Mouse (Mus musculus): ENCODE measurements at regions not wholly inside any gene's neighbourhood (a gene's known extent, or its start where the extent isn't known, plus 50 kb on each side); places are given as distances from the start of the nearest gene placed in this dataset.
"Not testable (repeated sequence)": the region's sequence is repeated elsewhere in the genome, so short reads cannot be mapped to it uniquely, and the experiment has no call there.

GRCm38 (mm10) chrX:58812824-58813223, 96.3 kb upstream of the 4930550L24Rik start:
- H3K9ac ChIP-seq (ENCODE audit: low read length); H3K4me3 ChIP-seq (ENCODE audit: low read depth, low read length); H3K27me3 ChIP-seq (ENCODE audit: control insufficient read depth, insufficient read depth, low read length); DNase-seq (ENCODE audit: low spot score); H3K27ac ChIP-seq (replicated peaks); H3K4me2 ChIP-seq (replicated peaks; ENCODE audit: low read depth); H3K36me3 ChIP-seq (ENCODE audit: control insufficient read depth, insufficient read depth, low read length); ATAC-seq (ENCODE audit: low FRiP score, low TSS enrichment); H3K4me1 ChIP-seq (replicated peaks; ENCODE audit: control insufficient read depth, insufficient read depth); H3K9me3 ChIP-seq (ENCODE audit: control insufficient read depth, low read length): not testable (repeated sequence)
- WGBS: 31% methylated on average over 1 of the region's 1 CpGs
- peak; percentile 62 for TF ChIP-seq CTCF (IDR thresholded peaks at IDR 0.05; ENCODE audit: low read depth)
